Mouse (Mus musculus) kidney, embryonic 14.5 days (tissue): ENCODE measurements around the gene Phf6. TPM values are rescaled to one million over a fixed set of nuclear protein-coding genes. Genes with fewer than 3 reads are reported as not detected.
A peak's percentile ranks its signal among the peaks of the same experiment; 100 is the strongest.
"Not testable (repeated sequence)": the region's sequence is repeated elsewhere in the genome, so short reads cannot be mapped to it uniquely, and the experiment has no call there.

Source experiments
- ATAC-seq: fragments of 200-750 bp; cut with Nextera tagmentation; 2 replicates; pipeline ENCODE4 v1.8.0; 2017; ENCODE audit warnings: moderate number of reproducible peaks, mild to moderate bottlenecking, moderate TSS enrichment, moderate library complexity; ENCODE audit not compliant: low FRiP score, low TSS enrichment
- H3K27ac ChIP-seq: fragments of 300-500 bp; sonication (generic); 2 replicates; pipeline ENCODE4 v1.5.1; 2014; ENCODE audit warnings: low read depth, mild to moderate bottlenecking, low read length, moderate library complexity, mixed read lengths
- H3K27me3 ChIP-seq: fragments of 300-500 bp; sonication (generic); 2 replicates; pipeline ENCODE4 v1.6.1; 2014; ENCODE audit warnings: mild to moderate bottlenecking, low read length; ENCODE audit not compliant: control insufficient read depth, insufficient read depth
- H3K36me3 ChIP-seq: fragments of 300-500 bp; sonication (generic); 2 replicates; pipeline ENCODE4 v1.6.1; 2014; ENCODE audit warnings: low read length, mixed read lengths; ENCODE audit not compliant: control insufficient read depth, insufficient read depth
- H3K4me1 ChIP-seq: fragments of 300-500 bp; sonication (generic); 2 replicates; pipeline ENCODE4 v1.6.1; 2014; ENCODE audit warnings: low read length, mixed read lengths; ENCODE audit not compliant: control insufficient read depth, insufficient read depth
- H3K4me2 ChIP-seq: fragments of 300-500 bp; sonication (generic); replicated peaks from 2 replicates; pipeline ENCODE4 v1.6.1; 2014; ENCODE audit warnings: low read depth, mild to moderate bottlenecking, low read length
- H3K4me3 ChIP-seq: fragments of 300-500 bp; sonication (generic); 2 replicates; pipeline ENCODE4 v1.5.1; 2014; ENCODE audit warnings: mild to moderate bottlenecking, low read length
- H3K9ac ChIP-seq: fragments of 300-500 bp; sonication (generic); 2 replicates; pipeline ENCODE4 v1.6.1; 2014; ENCODE audit warnings: low read depth, mild to moderate bottlenecking, low read length, moderate library complexity
- H3K9me3 ChIP-seq: fragments of 300-500 bp; sonication (generic); 2 replicates; pipeline ENCODE4 v1.6.1; 2016; ENCODE audit warnings: low read length; ENCODE audit not compliant: control insufficient read depth
- WGBS: fragments of 180-500 bp; shearing (Covaris S2); extraction: QIAGEN DNeasy Blood & Tissue Kit; methylation state at CpG from one replicate; pipeline ENCODE4 v1.1.7; 2014; 5-methylcytosine and 5-hydroxymethylcytosine counted together
- polyA plus RNA-seq: library from polyadenylated mRNA; unstranded; fragments of >200 nt; fragmentation: Nextera tagmentation; extraction: Ambion mirVana; gene quantifications from 2 replicates; pipeline ENCODE4 v1.2.1, GENCODE M21; 2014

Phf6 gene
- polyA plus RNA-seq, 1 experiment from 2014 or later = 60.8 TPM

DNA sequence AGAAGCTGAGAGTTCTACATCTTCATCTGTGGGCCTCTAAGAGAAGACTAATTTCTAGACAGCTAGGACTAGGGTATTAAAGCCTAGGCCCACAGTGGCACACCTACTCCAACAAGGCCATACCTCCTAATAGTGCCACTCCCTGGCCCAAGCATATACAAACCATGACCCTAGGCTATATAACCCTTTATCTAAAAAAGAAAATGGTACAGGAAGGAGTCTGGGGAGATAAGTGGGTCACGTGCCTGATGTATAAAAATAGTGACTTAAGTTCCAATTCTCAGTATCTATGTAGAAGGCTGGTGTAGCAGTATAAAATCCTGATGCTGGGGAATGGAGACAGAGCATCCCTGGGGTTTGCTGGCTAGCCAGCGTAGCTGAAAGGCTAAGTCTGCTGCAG is 53.1 kb downstream of the Phf6 start:
- H3K4me3 ChIP-seq = no peak overlapping the region
- no peak overlapping the region for H3K9ac ChIP-seq
- H3K36me3 ChIP-seq = no peaks in the 10 kb centered on the region
- no peak overlapping the region for H3K27ac ChIP-seq
- no peaks in the 10 kb centered on the region for H3K27me3 ChIP-seq
- no peak overlapping the region for H3K4me2 ChIP-seq
- WGBS = 88% methylated on average over 2 of the region's 2 CpGs
- no peak for ATAC-seq
- H3K9me3 ChIP-seq = no peaks in the 10 kb centered on the region
- H3K4me1 ChIP-seq = no peaks in the 10 kb centered on the region

DNA sequence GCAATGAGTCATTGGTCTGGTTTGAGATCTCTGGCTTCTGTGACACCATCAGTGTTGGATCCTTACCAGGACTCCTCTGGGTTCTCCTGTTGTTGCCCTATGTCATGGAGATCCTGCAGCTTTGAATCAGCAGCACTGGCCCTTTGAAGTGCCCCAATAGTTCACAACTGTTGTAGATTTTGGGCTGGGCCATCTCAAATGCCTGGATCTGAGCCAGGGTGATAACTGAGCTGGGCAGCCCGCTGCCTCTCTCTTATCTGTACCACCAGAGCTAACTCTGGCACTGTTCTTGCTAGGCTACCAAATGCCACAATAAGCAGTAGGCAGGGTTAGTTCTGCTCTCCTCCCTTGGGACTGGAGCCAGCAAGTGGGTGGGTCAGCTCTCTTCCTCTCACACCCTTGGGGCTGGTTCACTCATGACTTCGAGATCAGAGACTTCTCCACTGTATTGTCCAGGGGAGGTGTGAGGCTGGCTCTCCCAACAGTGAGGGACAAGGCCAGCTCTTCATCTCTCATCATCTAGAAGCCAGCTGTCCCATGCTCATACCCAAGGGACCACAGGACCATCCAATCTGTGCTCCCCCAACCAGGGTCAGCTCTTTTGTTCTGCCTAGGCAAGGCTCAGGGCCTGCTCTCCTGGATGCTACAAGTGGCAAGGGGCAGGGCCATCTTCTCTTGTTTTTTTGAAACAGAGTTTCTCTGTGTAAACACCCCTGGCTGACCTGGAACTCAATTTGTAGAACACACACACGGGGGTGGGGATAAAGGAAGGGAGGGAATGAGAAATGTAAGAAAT is 59.3 kb downstream of the Phf6 start:
- Histone ChIP-seq H3K4me1 (no peaks in the 10 kb centered on the region), H3K27me3 (no peaks in the 10 kb centered on the region), H3K9ac (no peak overlapping the region), H3K36me3 (no peaks in the 10 kb centered on the region), H3K9me3 (no peaks in the 10 kb centered on the region), H3K27ac (no peak overlapping the region), H3K4me2 (no peak overlapping the region), H3K4me3 (no peak overlapping the region)
- 64% methylated on average over 3 of the region's 3 CpGs for whole genome bisulfite sequencing
- ATAC-seq = no peak

DNA sequence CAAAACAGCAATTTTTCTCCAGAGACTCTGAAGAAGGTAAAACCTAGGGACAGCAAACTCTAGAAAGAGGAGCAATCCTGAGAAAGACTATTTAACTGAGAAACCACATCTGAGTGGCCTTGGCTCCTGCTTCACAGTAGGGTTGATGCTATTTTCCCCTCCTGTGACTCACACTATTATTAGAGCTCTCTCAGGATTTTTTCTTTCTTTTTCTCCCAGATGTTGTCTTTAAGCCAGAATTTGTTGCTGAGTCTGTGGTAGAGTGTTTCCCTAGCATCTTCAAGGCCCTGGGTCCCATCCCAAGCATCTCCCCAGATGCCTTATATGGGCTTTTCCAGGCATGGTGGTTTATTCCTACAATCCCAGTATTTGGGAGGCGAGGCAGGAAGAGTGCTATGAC is 60.1 kb downstream of the Phf6 start:
- H3K4me3 ChIP-seq = no peak overlapping the region
- ATAC-seq = no peak
- no peaks in the 10 kb centered on the region for H3K4me1 ChIP-seq
- no peak overlapping the region for H3K27ac ChIP-seq
- WGBS = 67% methylated on average over 1 of the region's 1 CpGs
- H3K4me2 ChIP-seq = no peak overlapping the region
- no peaks in the 10 kb centered on the region for H3K9me3 ChIP-seq
- H3K36me3 ChIP-seq = no peaks in the 10 kb centered on the region
- no peak overlapping the region for H3K9ac ChIP-seq
- no peaks in the 10 kb centered on the region for H3K27me3 ChIP-seq

DNA sequence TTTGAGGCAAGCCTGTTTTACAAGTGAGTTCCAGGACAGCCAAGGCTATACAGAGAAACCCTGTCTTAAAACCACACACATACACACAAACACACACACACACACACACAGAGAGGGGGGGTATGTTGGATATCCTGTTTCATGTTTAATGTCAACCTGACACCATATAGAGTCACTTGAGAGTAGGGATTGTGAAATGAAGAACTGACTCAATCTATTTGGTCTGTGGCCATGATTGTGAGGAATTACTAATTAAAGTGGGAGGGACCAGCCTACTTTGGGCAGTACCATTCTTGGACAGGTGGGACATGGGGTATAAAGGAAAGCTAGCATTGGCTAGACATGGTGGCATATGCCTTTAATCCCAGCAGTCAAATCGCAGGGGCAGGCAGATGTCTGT is 60.6 kb downstream of the Phf6 start:
- 90% methylated on average over 1 of the region's 1 CpGs for WGBS
- no peaks in the 10 kb centered on the region for H3K36me3 ChIP-seq
- no peak for ATAC-seq
- no peaks in the 10 kb centered on the region for H3K27me3 ChIP-seq
- no peak overlapping the region for H3K4me2 ChIP-seq
- no peak overlapping the region for H3K9ac ChIP-seq
- no peak overlapping the region for H3K27ac ChIP-seq
- no peaks in the 10 kb centered on the region for H3K9me3 ChIP-seq
- H3K4me1 ChIP-seq = no peaks in the 10 kb centered on the region
- H3K4me3 ChIP-seq = no peak overlapping the region

DNA sequence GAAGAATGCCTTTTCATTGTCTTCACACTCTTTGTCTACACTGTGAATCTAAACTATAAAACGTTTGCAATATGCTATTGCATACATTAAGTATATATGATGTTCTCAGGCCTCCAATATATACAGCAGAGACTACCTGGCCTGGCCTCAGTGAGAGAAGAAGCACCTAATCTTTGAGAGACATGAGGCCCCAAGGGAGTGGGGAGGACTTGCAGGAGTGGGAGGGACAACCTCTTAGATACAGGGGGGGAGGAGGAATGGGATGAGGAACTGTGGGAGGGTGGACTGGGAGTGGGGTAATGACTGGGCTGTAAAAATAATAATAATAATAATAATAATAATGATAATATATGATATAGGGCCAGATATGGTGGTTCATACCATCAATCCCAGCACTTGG is 66.5 kb downstream of the Phf6 start:
- 46% methylated on average over 1 of the region's 1 CpGs for WGBS
- no peak for ATAC-seq
- H3K36me3 ChIP-seq = no peaks in the 10 kb centered on the region
- no peak overlapping the region for H3K27ac ChIP-seq
- no peak overlapping the region for H3K4me3 ChIP-seq
- no peaks in the 10 kb centered on the region for H3K4me1 ChIP-seq
- H3K4me2 ChIP-seq = no peak overlapping the region
- no peaks in the 10 kb centered on the region for H3K9me3 ChIP-seq
- no peaks in the 10 kb centered on the region for H3K27me3 ChIP-seq
- H3K9ac ChIP-seq = no peak overlapping the region

DNA sequence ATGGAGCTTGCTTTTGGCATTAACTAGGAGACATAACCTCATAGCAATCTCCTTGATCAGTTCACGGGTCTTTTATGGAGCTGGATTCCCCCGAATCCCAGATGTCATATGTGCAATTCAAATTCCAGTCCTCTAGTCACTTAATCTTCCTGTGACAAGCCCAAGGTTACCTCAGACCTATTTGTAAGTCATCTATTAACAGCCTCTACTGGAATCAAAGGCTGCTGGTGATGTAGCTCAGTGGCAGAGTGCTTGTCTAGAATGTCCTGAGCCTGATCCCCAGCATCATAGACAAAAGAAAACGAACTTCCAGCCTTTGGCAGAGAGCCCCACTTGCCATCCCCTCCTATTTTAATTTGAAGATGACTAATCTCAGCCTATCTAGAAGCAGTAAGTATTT is 69.3 kb downstream of the Phf6 start:
- 63% methylated on average over 3 of the region's 3 CpGs for WGBS
- ATAC-seq = no peak

DNA sequence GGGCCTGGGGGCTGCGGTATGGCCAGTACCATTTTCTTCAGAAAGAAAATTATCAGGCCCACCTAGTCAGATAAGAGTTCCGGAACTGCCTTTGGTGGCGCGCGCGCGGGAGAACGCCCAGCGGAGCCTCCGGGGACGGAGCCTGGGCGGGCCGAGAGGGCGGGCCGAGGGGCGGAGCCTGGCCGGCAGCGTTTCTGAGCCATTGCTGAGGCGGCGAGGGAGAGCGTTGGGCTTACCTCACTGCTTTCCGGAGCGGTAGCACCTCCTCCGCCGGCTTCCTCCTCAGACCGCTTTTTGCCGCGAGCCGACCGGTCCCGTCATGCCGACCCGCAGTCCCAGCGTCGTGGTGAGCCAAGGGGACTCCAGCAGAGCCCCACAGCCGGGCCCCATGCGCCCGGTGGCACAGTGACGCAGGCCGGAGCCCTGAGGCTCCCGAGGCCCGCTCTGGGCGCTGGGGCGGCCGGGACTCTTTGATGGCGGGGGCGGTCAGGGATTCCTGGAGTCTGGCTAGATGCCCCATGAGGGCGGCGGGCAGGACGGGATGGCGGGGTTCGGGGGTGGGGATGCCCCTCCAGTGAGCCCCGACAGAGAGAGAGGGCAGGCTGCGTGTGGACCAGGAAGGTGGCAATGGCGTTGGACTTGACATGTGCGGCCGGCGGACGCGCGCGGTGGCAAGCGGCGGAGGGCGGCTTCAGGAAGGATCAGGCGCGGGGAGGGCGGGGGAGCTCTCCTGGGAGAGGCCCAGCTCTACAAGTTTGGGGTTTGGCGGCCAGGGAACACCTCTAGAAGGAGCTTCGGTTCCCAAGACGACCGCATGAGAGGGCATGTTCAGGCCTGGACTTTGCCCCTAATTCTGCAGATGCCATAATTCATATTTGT is 76.1 kb downstream of the Phf6 start, which contains the start of gene Hprt:
TSS of gene Hprt (plus strand) at position 233 of the 879 bp plus-strand sequence.
- peak; percentile 97 for ATAC-seq
- Histone ChIP-seq H3K27me3 (no peaks in the 10 kb centered on the region), H3K36me3 (no peaks in the 10 kb centered on the region), H3K9me3 (no peaks in the 10 kb centered on the region), H3K4me2 (peak within 1 kb of the TSS; percentile 45), H3K4me1 (no peaks in the 10 kb centered on the region), H3K4me3 (peak within 1 kb of the TSS; percentile 68), H3K9ac (peak within 1 kb of the TSS; percentile 76), H3K27ac (peak within 1 kb of the TSS; percentile 90)
- 23% methylated on average over 70 of the region's 72 CpGs for WGBS

More for the DNA sequence above, 69.3 kb downstream of the Phf6 start:
- H3K27me3 ChIP-seq = no peaks in the 10 kb centered on the region
- no peaks in the 10 kb centered on the region for H3K36me3 ChIP-seq
- H3K4me3 ChIP-seq = no peak overlapping the region
- no peaks in the 10 kb centered on the region for H3K4me1 ChIP-seq
- H3K9me3 ChIP-seq = no peaks in the 10 kb centered on the region
- no peak overlapping the region for H3K9ac ChIP-seq
- H3K27ac ChIP-seq = no peak overlapping the region
- no peak overlapping the region for H3K4me2 ChIP-seq

DNA sequence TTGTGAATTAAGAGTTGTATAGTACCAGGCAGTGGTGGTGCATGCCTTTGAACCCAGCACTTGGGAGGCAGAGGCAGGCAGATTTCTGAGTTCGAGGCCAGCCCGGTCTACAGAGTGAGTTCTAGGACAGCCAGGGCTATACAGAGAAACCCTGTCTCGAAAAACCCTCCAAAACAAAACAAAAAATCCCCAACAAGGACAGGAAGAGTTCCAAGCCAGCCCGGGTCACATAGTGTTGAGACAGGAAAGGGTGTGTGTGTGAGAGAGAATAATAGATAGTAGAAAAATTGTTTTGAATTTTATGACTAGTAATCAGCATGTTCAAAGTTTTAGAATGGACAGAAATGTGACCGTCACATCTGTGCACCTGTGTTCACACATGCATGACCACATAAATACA is 82.7 kb downstream of the Phf6 start:
- not testable (repeated sequence) for H3K4me3 ChIP-seq, H3K36me3 ChIP-seq, H3K27ac ChIP-seq, ATAC-seq, H3K4me2 ChIP-seq, H3K9ac ChIP-seq, H3K9me3 ChIP-seq, H3K4me1 ChIP-seq, H3K27me3 ChIP-seq
- WGBS = 85% methylated on average over 5 of the region's 5 CpGs

DNA sequence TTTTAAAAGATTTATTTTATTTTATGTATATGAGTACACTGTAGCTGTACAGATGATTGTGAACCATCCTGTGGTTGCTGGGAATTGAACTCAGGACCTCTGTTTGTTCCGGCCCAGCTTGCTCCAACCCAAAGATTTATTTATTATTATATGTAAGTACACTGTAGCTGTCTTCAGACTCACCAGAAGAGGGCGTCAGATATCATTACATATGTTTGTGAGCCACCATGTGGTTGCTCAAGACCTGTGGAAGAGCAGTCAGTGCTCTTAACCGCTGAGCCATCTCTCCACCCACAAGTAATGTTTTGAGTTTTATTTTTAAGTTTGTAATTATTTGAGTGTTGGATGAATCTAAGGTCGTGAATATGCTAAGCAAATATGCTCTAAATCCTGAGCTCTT is 92.8 kb downstream of the Phf6 start:
- WGBS = 60% methylated on average over 4 of the region's 4 CpGs
- H3K27me3 ChIP-seq, ATAC-seq, H3K4me2 ChIP-seq, H3K4me1 ChIP-seq, H3K9ac ChIP-seq, H3K27ac ChIP-seq, H3K4me3 ChIP-seq, H3K9me3 ChIP-seq: not testable (repeated sequence)
- peaks cover 13% of the 10 kb centered on the region for H3K36me3 ChIP-seq
